Mouse (Mus musculus) MEL (cell line): ENCODE measurements at regions not wholly inside any gene's neighbourhood (a gene's known extent, or its start where the extent isn't known, plus 50 kb on each side); places are given as distances from the start of the nearest gene placed in this dataset.

Experiments used
- DNase-seq: peaks from one replicate; pipeline ENCODE4 v3.0.0; 2011; ENCODE audit warnings: low read depth, low spot score
- H3K27ac ChIP-seq: 2 replicates; pipeline ENCODE4 v1.5.1; 2012; ENCODE audit warnings: low read depth, mild to moderate bottlenecking, control low read depth, low read length, moderate library complexity; ENCODE audit not compliant: control insufficient read depth
- H3K27me3 ChIP-seq, 2 experiments: fragments of 150-350 bp in 1 of 2; sonication (generic) in 1 of 2; 2 replicates each; pipeline ENCODE4 v1.6.1; 2012; ENCODE audit warnings: low read length in 2 of 2, mild to moderate bottlenecking in 2 of 2, improper control_type of control experiment in 1 of 2, moderate library complexity in 1 of 2; ENCODE audit not compliant: insufficient read depth in 2 of 2, control insufficient read depth in 1 of 2
- H3K36me3 ChIP-seq, 2 experiments: 2 replicates each; pipeline ENCODE4 v1.6.1; 2012 to 2014; ENCODE audit warnings: low read length in 2 of 2, improper control_type of control experiment in 1 of 2, inconsistent platforms in 1 of 2, mild to moderate bottlenecking in 1 of 2; ENCODE audit not compliant: insufficient read depth in 2 of 2, control insufficient read depth in 1 of 2
- H3K4me1 ChIP-seq, 2 experiments: fragments of 150-350 bp in 1 of 2; sonication (generic) in 1 of 2; 2 replicates each; pipeline ENCODE4 v1.6.1; 2012; ENCODE audit warnings: low read length in 2 of 2, improper control_type of control experiment in 1 of 2, mild to moderate bottlenecking in 1 of 2; ENCODE audit not compliant: insufficient read depth in 2 of 2, control insufficient read depth in 1 of 2
- H3K4me3 ChIP-seq, 2 experiments: fragments of 150-350 bp in 1 of 2; sonication (generic) in 1 of 2; 2 replicates each; pipeline ENCODE4 v1.5.1; 2012; ENCODE audit warnings: low read depth in 2 of 2, low read length in 2 of 2, mild to moderate bottlenecking in 2 of 2, moderate library complexity in 2 of 2, control low read depth in 1 of 2, improper control_type of control experiment in 1 of 2; ENCODE audit not compliant: control insufficient read depth in 1 of 2, insufficient read depth in 1 of 2
- H3K79me2 ChIP-seq: 2 replicates; pipeline ENCODE4 v1.6.1; 2012; ENCODE audit warnings: mild to moderate bottlenecking, low read length, moderate library complexity; ENCODE audit not compliant: control insufficient read depth, poor library complexity, insufficient read depth
- H3K9ac ChIP-seq: 2 replicates; pipeline ENCODE4 v1.6.1; 2012; ENCODE audit warnings: low read depth, mild to moderate bottlenecking, control low read depth, low read length, moderate library complexity; ENCODE audit not compliant: control insufficient read depth, poor library complexity, severe bottlenecking
- H3K9me3 ChIP-seq: fragments of 150-350 bp; sonication (generic); replicated peaks from 2 replicates; pipeline ENCODE4 v1.6.1; 2012; ENCODE audit warnings: mild to moderate bottlenecking, low read length, improper control_type of control experiment, moderate library complexity; ENCODE audit not compliant: insufficient read depth
- BHLHE40 ChIP-seq: IDR thresholded peaks from 2 replicates; pipeline ENCODE4 v1.6.1; 2012; ENCODE audit warnings: low read depth, mild to moderate bottlenecking, inconsistent platforms, low read length, improper control_type of control experiment, borderline replicate concordance
- CHD1 ChIP-seq: IDR thresholded peaks from 2 replicates; pipeline ENCODE4 v1.6.1; 2012; ENCODE audit warnings: low read depth, mild to moderate bottlenecking, inconsistent platforms, low read length, improper control_type of control experiment
- E2F4 ChIP-seq: IDR thresholded peaks from 2 replicates; pipeline ENCODE4 v1.6.1; 2011; ENCODE audit warnings: low read depth, low read length, improper control_type of control experiment, borderline replicate concordance
- ELF1 ChIP-seq: IDR thresholded peaks from 2 replicates; pipeline ENCODE4 v1.6.1; 2014; ENCODE audit warnings: low read depth, mild to moderate bottlenecking, inconsistent platforms, low read length, improper control_type of control experiment, moderate library complexity
- EP300 ChIP-seq, 2 experiments: IDR thresholded peaks; 2 replicates each; pipeline ENCODE4 v1.6.1; 2011; ENCODE audit warnings: improper control_type of control experiment in 2 of 2, low read length in 2 of 2, low read depth in 1 of 2, mild to moderate bottlenecking in 1 of 2
- ETS1 ChIP-seq: IDR thresholded peaks from 2 replicates; pipeline ENCODE4 v1.6.1; 2012; ENCODE audit warnings: low read depth, mild to moderate bottlenecking, inconsistent platforms, low read length, improper control_type of control experiment, moderate library complexity
- GABPA ChIP-seq: IDR thresholded peaks from 2 replicates; pipeline ENCODE4 v1.6.1; 2012; ENCODE audit warnings: low read depth, mild to moderate bottlenecking, inconsistent platforms, low read length, improper control_type of control experiment, moderate library complexity
- HCFC1 ChIP-seq: IDR thresholded peaks from 2 replicates; pipeline ENCODE4 v1.6.1; 2012; ENCODE audit warnings: low read depth, mild to moderate bottlenecking, inconsistent platforms, low read length, improper control_type of control experiment, moderate library complexity
- JUND ChIP-seq: IDR thresholded peaks from 2 replicates; pipeline ENCODE4 v1.6.1; 2011; ENCODE audit warnings: low read depth, mild to moderate bottlenecking, improper control_type of control experiment, low read length
- KAT2A ChIP-seq: conservative IDR thresholded peaks from 2 replicates; pipeline ENCODE4 v1.6.1; 2012; ENCODE audit warnings: low read depth, low read length, improper control_type of control experiment, inconsistent platforms
- MAFK ChIP-seq: IDR thresholded peaks from 2 replicates; pipeline ENCODE4 v1.6.1; 2011; ENCODE audit warnings: low read depth, mild to moderate bottlenecking, low read length, improper control_type of control experiment, borderline replicate concordance
- MAZ ChIP-seq: IDR thresholded peaks from 2 replicates; pipeline ENCODE4 v1.6.1; 2012; ENCODE audit warnings: low read depth, mild to moderate bottlenecking, inconsistent platforms, low read length, improper control_type of control experiment
- MEF2A ChIP-seq: IDR thresholded peaks from 2 replicates; pipeline ENCODE4 v1.6.1; 2014; ENCODE audit warnings: low read depth, mild to moderate bottlenecking, inconsistent platforms, low read length, improper control_type of control experiment; ENCODE audit not compliant: poor library complexity, insufficient replicate concordance, severe bottlenecking; ENCODE audit errors: extremely low read depth
- MYC ChIP-seq: IDR thresholded peaks from 2 replicates; pipeline ENCODE4 v1.6.1; 2011; ENCODE audit warnings: low read depth, mild to moderate bottlenecking, low read length, improper control_type of control experiment, moderate library complexity
- NELFE ChIP-seq: IDR thresholded peaks from 2 replicates; pipeline ENCODE4 v1.6.1; 2011; ENCODE audit warnings: low read depth, low read length, improper control_type of control experiment
- NRF1 ChIP-seq: IDR thresholded peaks from 2 replicates; pipeline ENCODE4 v1.6.1; 2014; ENCODE audit warnings: low read depth, mild to moderate bottlenecking, inconsistent platforms, low read length, improper control_type of control experiment, moderate library complexity; ENCODE audit not compliant: poor library complexity, insufficient read depth, severe bottlenecking
- POLR2AphosphoS2 ChIP-seq: IDR thresholded peaks from 2 replicates; pipeline ENCODE4 v1.6.1; 2011; ENCODE audit warnings: low read length, improper control_type of control experiment
- RAD21 ChIP-seq: IDR thresholded peaks from 2 replicates; pipeline ENCODE4 v1.6.1; 2011; ENCODE audit warnings: mild to moderate bottlenecking, low read depth, low read length, improper control_type of control experiment
- RCOR1 ChIP-seq: IDR thresholded peaks from 2 replicates; pipeline ENCODE4 v1.6.1; 2012; ENCODE audit warnings: low read depth, mild to moderate bottlenecking, inconsistent platforms, low read length, improper control_type of control experiment
- SMC3 ChIP-seq: IDR thresholded peaks from 2 replicates; pipeline ENCODE4 v1.6.1; 2011; ENCODE audit warnings: low read depth, low read length, improper control_type of control experiment
- TAL1 ChIP-seq: IDR thresholded peaks from 2 replicates; pipeline ENCODE4 v1.6.1; 2012; ENCODE audit warnings: mild to moderate bottlenecking, inconsistent platforms, low read length, moderate library complexity, mixed read lengths
- TCF12 ChIP-seq: IDR thresholded peaks from 2 replicates; pipeline ENCODE4 v1.6.1; 2014; ENCODE audit warnings: low read depth, mild to moderate bottlenecking, inconsistent platforms, low read length, improper control_type of control experiment, moderate library complexity
- UBTF ChIP-seq: IDR thresholded peaks from 2 replicates; pipeline ENCODE4 v1.6.1; 2012; ENCODE audit warnings: low read depth, mild to moderate bottlenecking, inconsistent platforms, low read length, improper control_type of control experiment, moderate library complexity, borderline replicate concordance; ENCODE audit not compliant: insufficient read depth
- ZC3H11A ChIP-seq: IDR thresholded peaks from 2 replicates; pipeline ENCODE4 v1.6.1; 2012; ENCODE audit warnings: low read depth, mild to moderate bottlenecking, inconsistent platforms, low read length, improper control_type of control experiment
- ZMIZ1 ChIP-seq: IDR thresholded peaks from 2 replicates; pipeline ENCODE4 v1.6.1; 2012; ENCODE audit warnings: low read depth, mild to moderate bottlenecking, inconsistent platforms, low read length, improper control_type of control experiment, moderate library complexity
- ZNF384 ChIP-seq: IDR thresholded peaks from 2 replicates; pipeline ENCODE4 v1.6.1; 2012; ENCODE audit warnings: low read depth, mild to moderate bottlenecking, inconsistent platforms, low read length, improper control_type of control experiment

DNA sequence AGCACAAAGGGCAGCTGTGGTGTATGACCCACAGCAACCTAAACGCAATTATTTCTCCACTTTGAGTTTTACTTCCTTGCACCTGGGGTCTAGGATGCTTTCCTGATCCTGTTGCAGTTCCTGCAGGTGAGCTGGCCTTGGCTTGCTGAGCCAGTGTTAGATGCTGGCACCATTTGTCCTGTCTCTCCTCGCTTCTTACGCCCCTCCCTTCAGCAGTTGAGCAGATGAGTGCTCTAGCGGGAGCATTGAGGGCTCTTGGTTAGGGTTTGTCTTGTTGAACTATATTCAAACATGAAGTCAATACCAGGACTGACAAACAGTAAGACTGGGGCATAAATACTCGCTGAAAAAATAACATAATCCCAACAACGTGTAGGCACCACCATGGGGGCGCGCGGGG, 867.9 kb upstream of the Car8 start:
- H3K4me1 ChIP-seq = no peaks in the 10 kb centered on the region
- H3K79me2 ChIP-seq = no peaks in the 10 kb centered on the region
- no peaks in the 10 kb centered on the region for H3K27me3 ChIP-seq
- no peaks in the 10 kb centered on the region for H3K36me3 ChIP-seq
- H3K4me3 ChIP-seq = no peak overlapping the region
- no peak for TF ChIP-seq HCFC1
- TF ChIP-seq EP300 (IDR thresholded peaks at IDR 0.05; ENCODE audit: low read depth in 1 of 2, low read length in 2 of 2) = no peak
- no peak for TF ChIP-seq TCF12
- no peak for TF ChIP-seq ZMIZ1
- H3K9me3 ChIP-seq = no peaks in the 10 kb centered on the region
- H3K9ac ChIP-seq = no peak overlapping the region
- no peak overlapping the region for H3K27ac ChIP-seq
- no peak for DNase-seq

- TF ChIP-seq BHLHE40 (no peak), POLR2AphosphoS2 (no peak), ZNF384 (no peak), MAFK (no peak), RAD21 (no peak), ZC3H11A (no peak), UBTF (no peak), MAZ (no peak), ZMIZ1 (no peak), TAL1 (no peak), E2F4 (no peak)
- TF ChIP-seq, all 39 proteins: peak for 0
- no peak overlapping the region for H3K9ac ChIP-seq
- H3K79me2 ChIP-seq = no peaks in the 10 kb centered on the region
- no peaks in the 10 kb centered on the region for H3K4me1 ChIP-seq
- no peak overlapping the region for H3K4me3 ChIP-seq
- no peaks in the 10 kb centered on the region for H3K27me3 ChIP-seq
- no peaks in the 10 kb centered on the region for H3K36me3 ChIP-seq
- DNase-seq = no peak
- no peaks in the 10 kb centered on the region for H3K9me3 ChIP-seq
- no peak overlapping the region for H3K27ac ChIP-seq
These were observed 865.8 kb upstream of the Car8 start for GRCm38 (mm10) chr4:9104657-9105056.

- H3K79me2 ChIP-seq = no peaks in the 10 kb centered on the region
- H3K9me3 ChIP-seq = no peaks in the 10 kb centered on the region
- H3K9ac ChIP-seq = no peak overlapping the region
- H3K27me3 ChIP-seq = no peaks in the 10 kb centered on the region
- no peak overlapping the region for H3K4me3 ChIP-seq
- H3K4me1 ChIP-seq = no peaks in the 10 kb centered on the region
- TF ChIP-seq UBTF = no peak
- no peak for TF ChIP-seq CHD1
- TF ChIP-seq RCOR1 = no peak
- no peak for TF ChIP-seq MAFK
- no peak for TF ChIP-seq E2F4
- no peak for TF ChIP-seq SMC3
- no peak for TF ChIP-seq ELF1
- no peak for TF ChIP-seq GABPA
- TF ChIP-seq NRF1 = no peak
- no peak for TF ChIP-seq HCFC1
- TF ChIP-seq NELFE = no peak
- no peak for TF ChIP-seq KAT2A
- TF ChIP-seq MYC = no peak
- TF ChIP-seq MEF2A = no peak
- no peak for TF ChIP-seq TCF12
- TF ChIP-seq JUND = no peak
- no peak for TF ChIP-seq ETS1
- no peak overlapping the region for H3K27ac ChIP-seq
- DNase-seq = no peak
- H3K36me3 ChIP-seq = no peaks in the 10 kb centered on the region
These were observed 865.1 kb upstream of the Car8 start for GRCm38 (mm10) chr4:9103958-9104357.
